Mouse (Mus musculus) gastrocnemius, adult 18-20 months (tissue): ENCODE data around the gene Strbp. TPM values are rescaled to one million over a fixed set of nuclear protein-coding genes. Genes with fewer than 3 reads are reported as not detected.

Experiments used
- DNase-seq: peaks from one replicate; pipeline ENCODE4 v3.0.0; 2021; ENCODE audit warnings: low spot score
- total RNA-seq, 2 experiments: library from RNA; stranded (reverse); gene quantifications; 2 replicates each; pipeline ENCODE4 v1.2.3; 2021

Gene Strbp
- total RNA-seq, 2 experiments from 2014 or later: 20.5 to 21.5 TPM

DNA sequence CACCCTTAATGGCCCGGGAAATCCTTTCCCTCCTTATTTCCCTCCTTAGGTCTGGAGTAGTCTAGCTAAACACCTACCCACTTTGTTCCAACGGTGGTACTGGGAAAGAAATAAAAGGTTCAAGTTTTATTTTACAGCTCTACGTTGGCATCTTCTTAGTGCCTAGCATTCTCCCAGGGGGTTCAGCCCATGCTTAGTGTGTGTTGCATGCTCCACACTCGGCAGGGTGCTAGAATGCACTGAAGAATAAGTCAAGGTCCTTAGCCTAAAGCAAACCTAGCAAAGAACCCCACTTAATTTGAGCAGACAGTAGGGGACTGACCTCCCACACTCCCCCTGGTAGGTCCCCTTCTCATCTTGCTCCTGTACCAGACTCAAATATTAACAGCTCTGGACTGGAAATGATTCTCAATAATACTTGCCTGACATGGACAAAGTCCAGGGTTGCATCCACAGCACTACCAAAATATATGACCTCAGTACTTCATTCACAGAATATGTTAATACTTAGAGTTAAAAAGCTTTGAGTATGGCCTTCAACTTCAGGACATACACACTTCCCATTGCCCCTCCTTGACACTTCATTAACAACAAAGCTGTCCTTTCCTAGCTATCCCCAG, 592 bp upstream of the Strbp start:
- no peak for DNase-seq

DNA sequence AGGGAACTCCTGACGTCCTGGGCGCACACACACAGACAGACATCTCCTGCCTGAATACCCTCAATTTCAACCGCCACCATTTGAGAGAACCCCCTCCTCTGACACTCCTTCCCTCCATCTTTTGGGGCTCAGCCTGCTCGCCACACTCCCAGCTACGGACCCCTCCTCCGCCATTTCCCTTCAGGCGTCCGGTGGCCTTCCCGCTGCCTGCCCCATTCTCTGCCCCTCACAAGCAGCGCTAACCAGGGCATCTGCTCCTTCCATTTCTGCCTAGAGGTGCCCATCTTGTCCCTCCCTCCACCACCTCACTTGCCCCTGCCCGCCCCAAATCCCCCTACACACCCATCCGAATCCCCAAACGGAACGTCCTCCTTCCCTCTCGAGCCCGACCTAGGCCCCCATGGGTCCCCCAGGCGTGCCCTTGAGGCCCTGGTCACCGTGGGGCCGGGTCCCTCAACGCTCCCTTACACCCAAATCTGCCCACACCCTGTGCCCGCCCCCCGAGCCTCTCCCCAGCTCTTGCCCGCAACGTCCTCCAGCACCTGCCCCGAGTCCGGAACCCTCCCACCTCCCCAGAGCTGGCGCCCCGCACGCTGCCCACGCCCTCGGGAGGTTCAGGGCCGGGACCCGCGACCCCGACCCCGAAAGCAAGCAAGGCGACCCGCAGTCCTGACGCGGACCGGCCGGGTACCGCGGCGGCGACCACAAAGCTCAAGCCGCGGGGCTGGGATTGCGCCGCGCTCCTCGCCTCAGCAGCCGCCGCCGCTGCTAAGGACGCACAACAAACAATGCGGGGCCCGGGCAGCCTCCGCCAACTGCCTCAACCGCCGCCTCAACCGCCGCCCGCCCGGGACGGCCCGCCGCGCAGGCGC, 1.1 kb downstream of the Strbp start:
- DNase-seq: peak; percentile 18

DNA sequence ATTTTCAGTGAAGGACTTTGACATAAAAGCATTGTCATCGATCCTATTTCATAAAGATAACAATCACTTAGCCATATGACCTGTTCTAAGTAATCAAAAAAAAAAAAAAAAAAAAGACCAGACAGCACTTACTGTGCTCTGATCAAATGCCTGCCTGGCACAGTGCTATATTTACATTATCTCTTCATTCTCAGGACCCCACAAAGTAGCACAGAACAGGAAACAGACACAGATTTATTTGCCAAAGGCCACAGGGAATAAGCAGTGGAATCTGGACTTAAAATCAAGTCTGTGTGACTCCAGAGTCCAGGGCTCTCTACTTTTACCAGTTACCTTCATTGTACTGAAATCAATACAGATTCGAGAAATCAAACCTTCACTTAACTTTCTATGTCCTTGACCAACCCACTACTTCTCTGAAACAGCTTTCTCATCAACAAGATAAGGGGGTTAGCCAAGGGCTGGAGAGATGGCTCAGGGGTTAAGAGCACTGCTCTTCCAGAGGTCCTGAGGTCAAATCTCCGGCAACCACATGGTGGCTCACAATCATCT, 14.5 kb downstream of the Strbp start:
- no peak for DNase-seq

DNA sequence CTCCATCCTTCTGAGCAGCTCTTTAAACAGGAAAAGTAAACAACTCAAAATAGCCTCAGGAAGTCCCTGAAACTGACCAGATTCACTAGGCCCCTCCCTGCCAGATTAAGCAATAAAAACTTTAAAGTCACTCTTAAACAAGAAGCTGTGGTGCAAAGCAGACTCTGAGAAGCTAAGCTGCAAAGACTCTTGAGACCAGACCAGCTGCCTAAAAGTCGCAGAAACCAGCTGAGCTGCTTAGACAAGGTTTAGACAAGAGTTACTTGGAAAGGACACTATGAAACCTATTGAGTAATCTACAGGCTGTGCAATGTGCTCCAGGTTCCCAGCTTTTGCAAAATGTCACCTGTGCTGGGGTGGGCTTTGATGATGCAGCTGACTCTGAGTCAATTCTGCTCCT, 16.6 kb downstream of the Strbp start:
- DNase-seq: no peak

DNA sequence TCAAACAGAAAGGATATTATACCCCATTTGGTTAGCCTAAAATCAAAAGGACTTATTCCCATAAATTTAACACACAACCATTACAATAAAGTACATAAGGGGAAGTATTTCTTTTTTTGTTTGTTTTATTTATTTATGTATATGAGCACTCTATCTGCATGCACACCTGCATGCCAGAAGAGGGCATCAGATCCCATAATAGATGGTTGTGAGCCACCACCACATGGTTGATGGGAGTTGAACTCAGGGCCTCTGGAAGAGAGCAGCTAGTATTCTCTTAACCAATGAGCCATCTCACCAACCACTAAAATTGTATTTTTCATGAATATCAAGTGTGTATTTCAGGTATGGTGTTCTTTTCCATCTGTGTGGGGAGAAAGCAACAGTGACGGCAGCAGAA, 18.8 kb downstream of the Strbp start:
- DNase-seq: no peak

DNA sequence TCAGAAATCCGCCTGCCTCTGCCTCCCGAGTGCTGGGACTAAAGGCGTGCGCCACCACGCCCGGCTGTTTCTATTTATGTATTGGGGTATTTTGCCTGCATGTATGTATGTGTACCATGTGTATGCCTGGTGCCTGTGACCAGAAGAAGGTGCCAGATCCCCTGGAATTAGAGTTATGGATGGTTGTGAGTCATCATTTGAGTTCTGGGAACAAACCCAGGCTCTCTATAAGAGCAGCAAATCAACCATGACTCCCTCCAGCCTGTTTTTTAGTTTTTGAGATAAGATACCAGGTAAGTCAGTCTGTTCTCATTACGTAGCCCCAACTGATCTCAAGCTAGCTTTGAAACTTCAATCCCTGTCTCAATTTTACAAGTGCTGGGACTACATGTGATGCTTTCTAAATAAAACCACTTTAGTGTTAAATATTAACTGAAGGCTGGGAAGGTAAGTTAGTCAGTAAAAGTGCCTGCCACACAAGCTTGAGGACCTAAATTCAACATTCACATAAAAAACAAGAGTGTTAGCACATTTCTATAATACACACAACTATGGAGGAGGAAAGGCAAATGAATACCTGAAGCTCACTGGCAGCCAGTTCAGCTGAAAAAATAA, 21.4 kb downstream of the Strbp start:
- DNase-seq: no peak

DNA sequence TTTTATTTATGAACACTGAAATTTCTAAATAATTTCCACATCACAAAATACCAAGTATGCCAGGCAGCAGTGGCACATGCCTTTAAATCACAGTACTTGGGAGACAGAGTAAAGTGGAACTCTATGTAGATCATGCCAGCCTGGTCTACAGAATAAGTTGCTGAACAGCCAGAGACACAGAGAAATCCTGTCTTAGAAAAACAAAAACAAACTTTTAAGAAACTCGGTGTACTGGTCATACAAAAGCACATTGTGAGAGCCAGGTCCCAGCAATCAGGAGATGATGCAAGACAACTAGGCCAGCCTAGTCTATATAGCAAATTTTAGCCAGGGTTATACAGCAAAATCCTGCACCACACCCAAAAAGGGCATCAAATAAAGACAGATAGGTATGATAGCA, 52.6 kb downstream of the Strbp start:
- DNase-seq: no peak

DNA sequence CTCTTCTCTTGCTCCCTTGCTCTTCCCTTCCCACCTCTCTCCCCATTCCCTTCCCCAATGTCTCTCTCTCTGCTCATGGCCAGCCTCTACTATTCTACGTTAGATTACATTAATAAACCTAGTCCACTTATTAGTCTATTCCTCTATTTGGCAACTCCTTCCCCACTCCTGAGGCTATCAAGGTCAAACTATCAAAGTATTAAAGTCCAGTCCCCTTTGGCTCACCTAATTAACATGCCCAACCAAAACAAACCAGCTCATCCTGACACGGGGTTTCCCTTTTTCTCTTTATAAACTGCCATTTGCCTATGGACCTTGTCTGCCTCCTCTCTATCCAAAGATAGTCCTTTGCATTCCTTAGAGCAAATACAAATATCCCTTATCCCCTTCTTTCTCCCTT, 54.1 kb downstream of the Strbp start:
- DNase-seq: no peak

DNA sequence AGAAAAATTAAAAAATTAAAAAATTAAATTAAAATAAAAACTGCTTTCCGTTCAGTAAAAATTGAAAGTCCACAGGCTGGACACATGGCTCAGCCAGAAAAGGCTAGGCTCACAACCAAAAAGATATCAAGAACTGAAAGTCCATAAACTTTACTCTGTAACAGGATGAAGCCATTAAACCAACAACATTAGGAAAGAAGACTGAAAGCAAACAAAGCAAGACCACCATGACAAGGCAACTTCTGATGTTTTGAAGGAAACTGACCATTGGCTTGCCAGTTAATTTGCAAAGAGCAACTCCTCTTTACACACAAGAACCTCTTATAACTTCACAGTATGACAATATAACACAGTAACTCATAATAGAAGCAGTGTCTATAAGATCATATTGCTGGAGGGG, 54.7 kb downstream of the Strbp start:
- no peak for DNase-seq

DNA sequence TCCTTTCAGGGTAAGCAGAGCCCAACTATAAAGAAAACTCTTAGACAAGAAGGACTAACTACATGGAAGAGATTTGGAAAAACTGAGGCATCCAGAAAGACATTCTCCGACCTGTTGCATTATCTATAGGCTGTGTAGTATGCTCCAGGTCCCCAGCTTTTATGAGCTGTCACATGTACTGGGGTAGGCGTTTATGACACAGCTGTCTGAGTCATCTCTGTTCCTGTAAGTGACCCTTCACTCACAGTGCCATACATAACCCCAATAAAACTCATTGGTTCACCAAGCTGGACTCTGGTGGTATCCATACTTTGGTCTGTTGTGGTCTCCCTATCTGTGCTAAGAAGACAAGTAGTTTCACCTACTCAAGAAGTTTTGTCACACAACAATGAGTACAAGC, 80.3 kb downstream of the Strbp start:
- DNase-seq: no peak

DNA sequence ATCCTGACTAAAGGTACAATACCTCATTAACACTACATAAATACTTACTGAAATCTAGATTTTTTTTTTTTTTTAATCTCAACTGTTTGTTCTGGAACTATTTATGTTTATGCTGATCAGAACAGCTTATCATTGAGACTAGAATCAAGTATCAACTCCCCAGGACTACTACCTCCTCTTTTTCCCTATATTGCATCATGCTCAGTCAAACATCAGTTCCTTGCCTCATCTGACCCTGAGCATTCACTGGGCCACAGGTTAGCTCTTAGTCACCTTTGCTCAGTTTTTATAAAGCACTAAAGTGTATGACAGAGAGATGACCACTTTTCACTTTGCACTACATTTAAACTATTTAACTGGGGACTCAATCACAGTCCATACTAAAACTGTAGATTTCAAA, 115.7 kb downstream of the Strbp start:
- DNase-seq: no peak

DNA sequence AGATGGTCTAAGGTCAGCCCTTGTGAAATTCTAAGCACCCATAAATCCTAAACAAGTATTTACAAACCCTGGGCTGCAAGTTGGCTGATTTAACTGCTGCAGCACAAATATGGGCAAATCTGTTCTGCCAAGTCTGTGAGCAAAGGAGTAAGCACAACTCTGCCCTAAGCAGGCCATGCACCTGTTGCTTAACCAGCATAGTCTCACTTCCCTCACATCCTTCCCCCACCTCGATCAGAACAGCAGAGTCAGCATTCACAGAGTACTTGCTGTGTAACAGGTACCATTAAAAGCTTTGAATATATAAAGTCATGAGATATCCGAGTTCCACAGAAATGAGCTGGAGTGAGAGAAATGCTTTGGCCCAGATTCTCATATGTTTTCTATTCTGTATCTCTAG, 125.5 kb downstream of the Strbp start:
- no peak for DNase-seq

DNA sequence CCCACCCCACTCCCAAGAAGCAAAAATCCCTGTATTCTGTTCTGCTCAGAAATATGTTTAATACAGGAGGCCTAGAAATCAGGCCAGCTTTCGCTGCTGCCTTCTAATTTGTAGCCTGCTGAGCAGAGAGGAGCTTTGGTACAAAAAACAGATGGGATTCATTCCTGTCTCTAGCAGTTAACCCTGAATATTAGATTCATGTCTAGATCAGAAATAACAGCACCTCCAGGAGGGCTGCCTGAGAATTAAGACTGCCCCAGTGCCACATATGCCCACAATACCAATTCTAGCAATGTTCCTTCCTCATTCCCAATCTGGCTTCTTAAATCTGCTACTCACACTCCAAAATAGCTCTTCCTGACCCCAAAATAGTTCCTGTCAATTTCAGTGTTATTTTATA, 127.0 kb downstream of the Strbp start:
- DNase-seq: no peak

DNA sequence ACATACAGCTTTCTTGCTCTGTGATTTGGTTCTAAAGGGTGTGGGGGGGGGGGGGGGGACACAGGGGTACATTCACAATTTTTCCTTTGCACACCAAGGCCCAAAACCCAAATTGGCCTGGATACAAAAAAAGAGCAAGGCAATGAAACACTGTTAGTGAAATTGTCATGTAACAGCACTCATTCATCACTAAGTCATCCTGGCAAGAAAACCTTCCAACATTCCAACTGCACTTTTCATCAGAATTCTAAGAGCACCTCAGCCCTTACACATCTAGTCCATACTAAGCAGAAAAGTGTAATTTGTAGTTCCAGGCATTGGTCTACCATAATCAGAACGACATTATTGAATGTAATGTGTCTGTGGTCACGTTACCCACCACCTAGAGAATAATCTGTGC, 131.5 kb downstream of the Strbp start:
- DNase-seq: no peak

DNA sequence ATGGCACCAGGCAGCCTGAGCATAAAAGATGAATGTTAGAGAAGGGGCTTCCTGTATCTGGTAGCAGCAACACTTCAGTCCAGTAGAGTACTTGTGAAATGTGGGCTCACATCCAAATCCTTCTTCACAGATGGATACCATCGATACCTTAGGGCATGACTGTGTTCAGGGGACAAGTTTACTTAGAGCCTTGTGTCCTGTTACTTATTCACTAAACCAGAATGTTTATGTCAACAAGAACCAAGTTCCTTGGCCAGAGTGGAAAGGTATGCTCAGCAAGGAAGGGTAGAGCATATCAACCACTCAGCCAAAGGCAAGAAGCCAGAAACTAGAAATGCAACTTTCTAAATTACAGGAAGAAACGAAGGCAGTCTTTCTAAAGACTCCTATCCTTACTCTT, 133.0 kb downstream of the Strbp start:
- DNase-seq: no peak

DNA sequence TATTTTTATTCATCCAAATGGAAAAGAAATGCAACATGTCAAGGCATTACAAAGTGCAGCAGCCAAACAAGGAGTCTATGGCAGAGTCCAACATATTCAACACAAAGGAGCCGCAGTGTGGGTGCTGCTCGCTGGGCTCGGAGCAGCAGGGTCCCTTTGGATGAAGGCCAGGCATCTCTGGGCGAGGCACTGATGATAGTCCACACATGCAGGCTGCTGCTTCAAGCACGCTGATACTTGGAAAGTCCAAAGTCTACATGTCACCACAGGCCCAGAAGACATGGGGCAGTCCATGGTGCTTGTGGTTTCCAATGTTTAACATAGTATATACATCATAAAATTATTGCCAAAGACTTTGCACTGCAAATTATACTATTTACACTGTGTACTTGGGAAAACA, 133.8 kb downstream of the Strbp start:
- DNase-seq: no peak

DNA sequence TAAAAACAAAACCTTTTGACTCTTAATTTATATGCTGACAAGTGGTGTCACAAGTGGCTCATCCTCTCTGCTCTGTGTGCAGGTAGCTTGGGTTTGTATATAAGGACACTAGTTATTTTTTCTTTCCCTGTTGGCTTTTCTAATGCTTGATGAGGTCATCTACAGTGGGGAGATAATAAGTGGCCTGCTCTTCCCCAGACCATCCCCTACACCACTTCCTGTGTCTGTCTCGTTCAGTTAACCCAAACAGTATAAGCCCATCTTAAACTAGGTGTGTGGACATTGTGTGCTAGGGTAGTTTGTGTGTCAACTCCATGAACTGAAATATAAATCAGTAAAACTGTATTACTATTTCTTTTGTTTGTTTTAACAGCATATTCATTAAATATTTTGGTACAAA, 137.6 kb downstream of the Strbp start:
- no peak for DNase-seq

DNA sequence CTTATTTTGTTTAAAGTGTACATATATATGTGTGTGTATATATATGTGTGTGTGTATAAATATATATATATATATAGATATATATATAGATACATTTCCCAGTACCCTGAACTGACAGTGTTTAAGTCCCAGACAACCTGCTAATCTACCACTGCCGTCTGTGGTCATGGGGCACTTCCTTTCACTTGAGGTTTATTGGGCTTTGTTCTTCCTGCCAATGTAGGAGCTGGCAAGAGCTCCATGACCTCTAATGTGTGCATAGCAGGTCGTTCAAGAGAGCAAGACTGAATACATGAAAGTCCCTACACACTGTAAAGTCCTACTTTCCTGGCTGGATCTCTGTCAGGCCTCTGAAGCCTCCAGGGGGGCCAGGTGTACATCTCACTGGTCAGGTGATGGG, 138.1 kb downstream of the Strbp start:
- DNase-seq: no peak

DNA sequence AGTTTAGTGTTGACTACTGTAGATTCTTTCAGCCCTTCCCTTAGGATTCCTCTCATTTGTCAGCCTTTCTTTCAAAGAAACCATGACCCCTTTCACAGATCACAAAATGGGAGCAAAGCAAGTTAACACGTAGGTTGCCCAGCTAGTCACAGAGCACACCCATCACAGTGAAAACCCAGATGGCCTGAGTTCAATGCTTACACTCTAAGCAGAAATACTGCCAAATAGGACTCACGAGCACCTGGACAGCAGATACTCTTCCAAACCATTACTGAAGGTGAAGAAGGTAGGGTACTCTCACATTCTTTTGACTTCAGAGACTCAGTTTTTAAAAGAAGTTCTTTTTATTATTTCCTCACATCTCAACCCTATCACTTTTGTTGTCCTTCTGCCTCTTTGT, 147.3 kb downstream of the Strbp start:
- DNase-seq: no peak

DNA sequence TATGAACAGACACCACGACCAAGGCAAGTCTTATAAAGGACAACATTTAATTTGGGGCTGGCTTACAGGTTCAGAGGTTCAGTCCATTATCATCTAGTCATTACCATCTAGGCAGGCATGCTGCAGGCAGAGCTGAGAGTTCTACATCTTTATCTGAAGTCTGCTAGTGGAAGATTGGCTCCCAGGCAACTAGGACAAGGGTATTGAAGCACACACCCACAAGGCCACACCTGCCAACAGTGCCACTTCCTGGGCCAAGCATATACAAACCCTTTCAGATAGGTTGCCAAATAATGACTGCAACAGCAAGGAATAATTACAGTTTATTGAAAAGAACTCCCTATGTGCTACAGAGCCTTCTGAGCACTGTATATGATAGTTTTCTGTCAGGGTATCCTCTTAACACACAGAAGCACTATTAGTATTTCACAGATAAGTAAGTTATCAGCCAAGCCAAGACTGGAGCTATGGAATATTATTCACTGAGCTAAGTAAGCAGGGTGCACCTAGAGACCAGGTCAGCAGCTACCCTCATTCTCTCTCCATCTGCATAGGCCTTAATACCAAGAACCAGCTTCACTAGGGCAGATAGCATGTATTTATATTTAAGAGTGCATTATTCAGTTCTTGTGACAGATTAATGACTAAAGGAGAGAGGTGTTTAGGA, 154.2 kb downstream of the Strbp start:
- DNase-seq: no peak

DNA sequence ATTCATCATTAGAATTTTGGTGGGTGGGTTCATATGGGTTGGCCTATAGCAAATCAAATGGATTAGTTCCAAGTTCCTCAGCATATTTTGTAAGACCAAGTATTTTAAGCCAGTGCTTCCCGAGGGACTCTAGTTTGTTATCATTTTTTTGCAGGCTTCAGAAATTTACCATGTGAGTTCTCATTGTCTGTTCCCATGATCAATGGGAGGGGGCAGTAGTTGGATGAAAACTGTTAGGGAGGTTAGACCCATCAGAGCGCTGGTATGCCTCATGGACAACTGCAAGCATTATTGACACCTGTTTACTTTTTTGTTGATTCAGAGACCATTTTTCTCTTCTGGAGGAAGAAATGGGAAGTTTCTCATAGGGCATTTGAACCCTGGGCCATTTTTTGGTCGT, 172.0 kb downstream of the Strbp start:
- no peak for DNase-seq

DNA sequence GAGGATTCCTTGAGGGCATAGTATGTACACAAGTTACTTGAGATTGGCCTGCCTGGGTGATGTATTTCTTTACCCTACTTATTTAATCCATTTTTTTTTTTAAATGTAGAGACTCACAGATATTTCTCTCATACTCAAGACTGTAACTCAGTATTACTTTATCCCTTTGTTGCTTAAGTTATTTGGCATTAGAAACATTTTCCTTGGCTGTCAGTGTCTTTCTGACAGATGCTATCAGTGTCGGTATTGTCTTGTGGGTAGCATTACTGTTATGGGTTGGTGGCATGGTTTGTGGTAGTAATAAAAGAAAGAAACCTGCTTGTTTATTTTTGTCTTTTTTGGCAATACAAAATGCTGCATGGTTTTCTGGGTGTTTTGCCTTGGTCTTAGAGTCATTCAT, 172.9 kb downstream of the Strbp start:
- no peak for DNase-seq
